Mouse (Mus musculus): ENCODE results near the gene Aaas. TPM values are rescaled to one million over a fixed set of nuclear protein-coding genes. Genes with fewer than 3 reads are reported as not detected.

Aaas gene
- polyA plus RNA-seq, 1 experiment from 2014 or later: 65.9 TPM

GRCm38 (mm10) chr15:102310074-102310845, 40.3 kb downstream of the Aaas start:
- H3K27ac ChIP-seq (ENCODE audit: low read depth, low read length): no peak overlapping the region
- H3K9me3 ChIP-seq (ENCODE audit: control insufficient read depth, low read length): no peaks in the 10 kb centered on the region
- peaks cover 13% of the 10 kb centered on the region for H3K36me3 ChIP-seq (ENCODE audit: control insufficient read depth, insufficient read depth, low read length)
- 86% methylated on average over 10 of the region's 10 CpGs for WGBS
- ATAC-seq (ENCODE audit: low FRiP score) (no peak), DNase-seq (ENCODE audit: low spot score) (no peak)
- no peak overlapping the region for H3K4me3 ChIP-seq (ENCODE audit: low read depth, low read length)
- no peak overlapping the region for H3K4me2 ChIP-seq (replicated peaks; ENCODE audit: low read depth, low read length)
- H3K27me3 ChIP-seq (ENCODE audit: control insufficient read depth, insufficient read depth, low read length): no peaks in the 10 kb centered on the region
- H3K9ac ChIP-seq (ENCODE audit: low read depth, low read length): no peak overlapping the region
- no peaks in the 10 kb centered on the region for H3K4me1 ChIP-seq (replicated peaks; ENCODE audit: control insufficient read depth, insufficient read depth, low read length)

DNA sequence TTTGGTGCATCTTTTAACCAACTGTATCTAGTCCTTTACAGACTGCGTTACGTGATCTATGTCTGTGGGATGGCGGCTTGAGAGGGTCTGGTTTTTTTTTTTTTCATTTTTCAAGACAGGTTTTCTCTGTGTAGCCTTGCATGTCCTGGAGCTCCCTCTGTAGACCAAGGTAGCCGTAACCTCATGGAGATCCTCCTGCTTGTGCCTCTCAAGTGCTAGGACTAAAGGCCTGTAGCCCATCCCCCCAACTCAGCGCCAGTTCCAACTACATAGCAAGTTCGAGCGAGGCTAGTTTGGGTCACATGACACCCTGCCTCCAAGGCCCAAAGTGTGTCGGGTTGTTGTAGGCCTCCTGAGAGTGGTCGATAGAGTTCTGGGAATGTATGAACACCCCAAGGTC, 41.9 kb downstream of the Aaas start:
- H3K9me3 ChIP-seq (ENCODE audit: control insufficient read depth, low read length): no peaks in the 10 kb centered on the region
- WGBS: 87% methylated on average over 9 of the region's 9 CpGs

GRCm38 (mm10) chr15:102302542-102302941, 48.0 kb downstream of the Aaas start:
- H3K36me3 ChIP-seq (ENCODE audit: control insufficient read depth, insufficient read depth, low read length): peaks cover 17% of the 10 kb centered on the region
- DNase-seq (ENCODE audit: low spot score) (no peak), ATAC-seq (ENCODE audit: low FRiP score) (no peak)
- no peak overlapping the region for H3K4me3 ChIP-seq (ENCODE audit: low read depth, low read length)
- H3K9ac ChIP-seq (ENCODE audit: low read depth, low read length): no peak overlapping the region
- no peak overlapping the region for H3K4me2 ChIP-seq (replicated peaks; ENCODE audit: low read depth, low read length)
- H3K27me3 ChIP-seq (ENCODE audit: control insufficient read depth, insufficient read depth, low read length): no peaks in the 10 kb centered on the region
- no peak overlapping the region for H3K27ac ChIP-seq (ENCODE audit: low read depth, low read length)
- WGBS: 88% methylated on average over 6 of the region's 6 CpGs
- H3K9me3 ChIP-seq (ENCODE audit: control insufficient read depth, low read length): no peaks in the 10 kb centered on the region
- H3K4me1 ChIP-seq (replicated peaks; ENCODE audit: control insufficient read depth, insufficient read depth, low read length): no peaks in the 10 kb centered on the region

More for the DNA sequence above, 41.9 kb downstream of the Aaas start:
- DNase-seq (ENCODE audit: low spot score): no peak
- peaks cover 10% of the 10 kb centered on the region for H3K36me3 ChIP-seq (ENCODE audit: control insufficient read depth, insufficient read depth, low read length)
- H3K9ac ChIP-seq (ENCODE audit: low read depth, low read length): no peak overlapping the region
- no peak for ATAC-seq (ENCODE audit: low FRiP score)
- no peak overlapping the region for H3K4me3 ChIP-seq (ENCODE audit: low read depth, low read length)
- no peak overlapping the region for H3K4me2 ChIP-seq (replicated peaks; ENCODE audit: low read depth, low read length)
- no peaks in the 10 kb centered on the region for H3K4me1 ChIP-seq (replicated peaks; ENCODE audit: control insufficient read depth, insufficient read depth, low read length)
- H3K27ac ChIP-seq (ENCODE audit: low read depth, low read length): no peak overlapping the region
- H3K27me3 ChIP-seq (ENCODE audit: control insufficient read depth, insufficient read depth, low read length): no peaks in the 10 kb centered on the region

DNA sequence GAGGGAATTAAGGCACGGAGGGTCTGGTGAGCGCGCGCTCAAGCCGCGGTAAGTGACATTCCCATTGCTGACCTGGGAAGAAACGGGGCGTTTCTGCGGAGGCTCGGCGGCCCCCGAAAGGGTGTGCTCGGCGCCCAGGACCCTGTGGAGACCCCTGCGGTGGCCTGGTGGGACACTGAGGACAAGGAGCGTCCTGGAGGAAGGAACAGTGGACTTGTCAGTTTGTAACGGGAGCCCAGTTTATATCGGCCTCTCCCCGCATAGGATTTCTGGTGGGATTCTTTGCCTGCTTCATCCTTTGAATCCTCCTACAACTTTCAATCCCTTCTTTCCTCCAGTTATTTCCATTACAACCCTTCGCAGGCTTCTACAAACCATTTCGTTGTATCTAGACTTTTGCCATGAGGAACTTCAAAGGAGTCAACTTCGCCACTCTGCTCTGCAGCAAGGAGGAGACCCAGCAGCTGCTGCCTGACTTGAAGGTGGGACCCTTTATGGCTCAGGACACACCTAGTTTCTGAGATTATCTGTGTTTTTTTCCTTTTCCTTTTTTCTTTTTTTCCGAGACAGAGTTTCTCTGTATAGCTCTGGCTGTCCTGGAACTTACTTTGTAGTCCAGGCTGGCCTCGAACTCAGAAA, 54.1 kb downstream of the Aaas start:
- Histone ChIP-seq H3K4me2 (replicated peaks; ENCODE audit: low read depth, low read length) (peak overlapping the region; percentile 86), H3K36me3 (ENCODE audit: control insufficient read depth, insufficient read depth, low read length) (0 out of 2 replicates have a peak, but pooled peaks cover 10% of the 10 kb centered on the region), H3K4me1 (replicated peaks; ENCODE audit: control insufficient read depth, insufficient read depth, low read length) (peaks cover 4% of the 10 kb centered on the region; the same call in 1 of the 2 replicates), H3K9ac (ENCODE audit: low read depth, low read length) (peak overlapping the region; percentile 65), H3K27me3 (ENCODE audit: control insufficient read depth, insufficient read depth, low read length) (no peaks in the 10 kb centered on the region), H3K9me3 (ENCODE audit: control insufficient read depth, low read length) (no peaks in the 10 kb centered on the region), H3K4me3 (ENCODE audit: low read depth, low read length) (peak overlapping the region; percentile 68), H3K27ac (ENCODE audit: low read depth, low read length) (no peak overlapping the region)
- DNase-seq (ENCODE audit: low spot score) (no peak), ATAC-seq (ENCODE audit: low FRiP score) (peak; percentile 70)
- 6% methylated on average over 24 of the region's 24 CpGs for WGBS

- Histone ChIP-seq H3K27me3 (ENCODE audit: control insufficient read depth, insufficient read depth, low read length) (no peaks in the 10 kb centered on the region), H3K9me3 (ENCODE audit: control insufficient read depth, low read length) (no peaks in the 10 kb centered on the region), H3K4me3 (ENCODE audit: low read depth, low read length) (peak within 1 kb of the TSS; percentile 68), H3K27ac (ENCODE audit: low read depth, low read length) (no peak within 1 kb of the TSS), H3K36me3 (ENCODE audit: control insufficient read depth, insufficient read depth, low read length) (0 out of 2 replicates have a peak, but pooled peaks cover 9% of the 10 kb centered on the region), H3K4me2 (replicated peaks; ENCODE audit: low read depth, low read length) (peak within 1 kb of the TSS; percentile 86), H3K4me1 (replicated peaks; ENCODE audit: control insufficient read depth, insufficient read depth, low read length) (peaks cover 4% of the 10 kb centered on the region; the same call in 1 of the 2 replicates), H3K9ac (ENCODE audit: low read depth, low read length) (peak within 1 kb of the TSS; percentile 65)
- ATAC-seq (ENCODE audit: low FRiP score) (peak; percentile 99), DNase-seq (ENCODE audit: low spot score) (peak; percentile 97)
- 8% methylated on average over 25 of the region's 25 CpGs for WGBS
Measured at GRCm38 (mm10) chr15:102295633-102296367, 54.8 kb downstream of the Aaas start, which contains the start of gene Espl1. Gene Espl1, plus strand, starts transcription at chr15:102296266.

Other genes with a start within 250 kb of the Aaas start
- gene Spryd3, start 214.5 kb downstream of the Aaas start, polyA plus RNA-seq (2014; fragmentation: Nextera tagmentation; extraction: Ambion mirVana): 10.1 and 11.9 TPM in 2 replicates
- 0.31 TPM in 1 of 2 replicates, not detected in the other for gene Igfbp6, start 206.4 kb downstream of the Aaas start, polyA plus RNA-seq (2014; fragmentation: Nextera tagmentation; extraction: Ambion mirVana)
- 0.13 and 0.17 TPM in 2 replicates for gene Soat2, start 200.2 kb downstream of the Aaas start, polyA plus RNA-seq (2014; fragmentation: Nextera tagmentation; extraction: Ambion mirVana)
- gene Zfp740, start 147.5 kb downstream of the Aaas start, polyA plus RNA-seq (2014; fragmentation: Nextera tagmentation; extraction: Ambion mirVana): 49.7 and 63.8 TPM in 2 replicates
- gene Csad, start 146.0 kb downstream of the Aaas start, polyA plus RNA-seq (2014; fragmentation: Nextera tagmentation; extraction: Ambion mirVana): 23.5 and 27.9 TPM in 2 replicates
- gene Itgb7, start 118.8 kb downstream of the Aaas start, polyA plus RNA-seq (2014; fragmentation: Nextera tagmentation; extraction: Ambion mirVana): 1.0 and 1.1 TPM in 2 replicates
- 20.3 and 21.7 TPM in 2 replicates for gene Rarg, start 93.3 kb downstream of the Aaas start, polyA plus RNA-seq (2014; fragmentation: Nextera tagmentation; extraction: Ambion mirVana)
- 0.15 TPM in 2 replicates for gene Gm9918, start 80.2 kb downstream of the Aaas start, polyA plus RNA-seq (2014; fragmentation: Nextera tagmentation; extraction: Ambion mirVana)
- gene Mfsd5, start 71.3 kb downstream of the Aaas start, polyA plus RNA-seq (2014; fragmentation: Nextera tagmentation; extraction: Ambion mirVana): 51.6 and 57.0 TPM in 2 replicates
- 21.8 and 30.8 TPM in 2 replicates for gene Espl1, start 54.5 kb downstream of the Aaas start, polyA plus RNA-seq (2014; fragmentation: Nextera tagmentation; extraction: Ambion mirVana)
- 401 and 431 TPM in 2 replicates for gene Pfdn5, start 24.7 kb downstream of the Aaas start, polyA plus RNA-seq (2014; fragmentation: Nextera tagmentation; extraction: Ambion mirVana)
- 104 TPM in 2 replicates for gene Myg1, start 19.1 kb downstream of the Aaas start, polyA plus RNA-seq (2014; fragmentation: Nextera tagmentation; extraction: Ambion mirVana)
- gene Sp7, start 16.4 kb upstream of the Aaas start, polyA plus RNA-seq (2014; fragmentation: Nextera tagmentation; extraction: Ambion mirVana): 0.73 and 0.99 TPM in 2 replicates
- 10.5 and 11.5 TPM in 2 replicates for gene Sp1, start 55.4 kb upstream of the Aaas start, polyA plus RNA-seq (2014; fragmentation: Nextera tagmentation; extraction: Ambion mirVana)
- gene Amhr2, start 94.6 kb upstream of the Aaas start, polyA plus RNA-seq (2014; fragmentation: Nextera tagmentation; extraction: Ambion mirVana): 0.28 and 0.46 TPM in 2 replicates
- gene Prr13, start 108.3 kb upstream of the Aaas start, polyA plus RNA-seq (2014; fragmentation: Nextera tagmentation; extraction: Ambion mirVana): 108 and 118 TPM in 2 replicates
- 238 and 273 TPM in 2 replicates for gene Pcbp2, start 119.8 kb upstream of the Aaas start, polyA plus RNA-seq (2014; fragmentation: Nextera tagmentation; extraction: Ambion mirVana)
- gene Gm10337, start 153.0 kb upstream of the Aaas start, polyA plus RNA-seq (2014; fragmentation: Nextera tagmentation; extraction: Ambion mirVana): 5.1 and 8.8 TPM in 2 replicates
- gene Map3k12, start 166.3 kb upstream of the Aaas start, polyA plus RNA-seq (2014; fragmentation: Nextera tagmentation; extraction: Ambion mirVana): 21.2 and 23.8 TPM in 2 replicates
- gene Tarbp2, start 167.4 kb upstream of the Aaas start, polyA plus RNA-seq (2014; fragmentation: Nextera tagmentation; extraction: Ambion mirVana): 85.2 and 86.3 TPM in 2 replicates
- 2.6 and 2.7 TPM in 2 replicates for gene Npff, start 174.2 kb upstream of the Aaas start, polyA plus RNA-seq (2014; fragmentation: Nextera tagmentation; extraction: Ambion mirVana)